Mouse (Mus musculus): ENCODE measurements around the gene Tssk4. TPM values are rescaled to one million over a fixed set of nuclear protein-coding genes. Genes with fewer than 3 reads are reported as not detected.

Gene Tssk4
- polyA plus RNA-seq, 1 experiment from 2014 or later, result 0.77 TPM

- Histone ChIP-seq H3K4me2 (ENCODE audit: low read depth, severe bottlenecking) (no peak overlapping the region), H3K4me1 (ENCODE audit: control insufficient read depth, insufficient read depth, low read length) (no peaks in the 10 kb centered on the region), H3K27ac (replicated peaks; ENCODE audit: low read depth, low read length) (no peak overlapping the region), H3K9me3 (ENCODE audit: control insufficient read depth, low read length) (no peaks in the 10 kb centered on the region), H3K36me3 (ENCODE audit: control insufficient read depth, insufficient read depth, low read length) (no peaks in the 10 kb centered on the region), H3K27me3 (ENCODE audit: control insufficient read depth, insufficient read depth, low read length) (no peaks in the 10 kb centered on the region), H3K4me3 (ENCODE audit: low read depth, low read length) (no peak overlapping the region), H3K9ac (ENCODE audit: low read length) (no peak overlapping the region)
- WGBS, result 58% methylated on average over 2 of the region's 2 CpGs
- DNase-seq (ENCODE audit: low spot score) (no peak), ATAC-seq (ENCODE audit: insufficient number of reproducible peaks, low FRiP score, low TSS enrichment, low read depth) (no peak)
Observed at GRCm38 (mm10) chr14:55615876-55616275, 34.1 kb upstream of the Tssk4 start.

GRCm38 (mm10) chr14:55616844-55617243 lies 33.1 kb upstream of the Tssk4 start:
- WGBS, result 78% methylated on average over 2 of the region's 2 CpGs

GRCm38 (mm10) chr14:55617822-55618221 lies 32.2 kb upstream of the Tssk4 start, which contains the start of gene Rec8:
TSS of gene Rec8 (plus strand) at chr14:55618037.
- Histone ChIP-seq H3K36me3 (ENCODE audit: control insufficient read depth, insufficient read depth, low read length) (no peaks in the 10 kb centered on the region), H3K4me3 (ENCODE audit: low read depth, low read length) (peak within 1 kb of the TSS; percentile 14), H3K9ac (ENCODE audit: low read length) (0 out of 2 replicates have a peak within 1 kb of the TSS, but pooled peaks have one; percentile 1), H3K4me1 (ENCODE audit: control insufficient read depth, insufficient read depth, low read length) (no peaks in the 10 kb centered on the region), H3K27ac (replicated peaks; ENCODE audit: low read depth, low read length) (no peak within 1 kb of the TSS), H3K4me2 (ENCODE audit: low read depth, severe bottlenecking) (peak within 1 kb of the TSS; percentile 42), H3K27me3 (ENCODE audit: control insufficient read depth, insufficient read depth, low read length) (no peaks in the 10 kb centered on the region), H3K9me3 (ENCODE audit: control insufficient read depth, low read length) (no peaks in the 10 kb centered on the region)
- DNase-seq (ENCODE audit: low spot score) (peak; percentile 70), ATAC-seq (ENCODE audit: insufficient number of reproducible peaks, low FRiP score, low TSS enrichment, low read depth) (peak; percentile 86)
- WGBS, result 8% methylated on average over 21 of the region's 21 CpGs

More at GRCm38 (mm10) chr14:55616844-55617243, 33.1 kb upstream of the Tssk4 start:
- Histone ChIP-seq H3K27me3 (ENCODE audit: control insufficient read depth, insufficient read depth, low read length) (no peaks in the 10 kb centered on the region), H3K9ac (ENCODE audit: low read length) (no peak overlapping the region), H3K27ac (replicated peaks; ENCODE audit: low read depth, low read length) (no peak overlapping the region), H3K9me3 (ENCODE audit: control insufficient read depth, low read length) (no peaks in the 10 kb centered on the region), H3K4me2 (ENCODE audit: low read depth, severe bottlenecking) (no peak overlapping the region), H3K36me3 (ENCODE audit: control insufficient read depth, insufficient read depth, low read length) (no peaks in the 10 kb centered on the region), H3K4me3 (ENCODE audit: low read depth, low read length) (no peak overlapping the region), H3K4me1 (ENCODE audit: control insufficient read depth, insufficient read depth, low read length) (no peaks in the 10 kb centered on the region)
- ATAC-seq (ENCODE audit: insufficient number of reproducible peaks, low FRiP score, low TSS enrichment, low read depth) (no peak), DNase-seq (ENCODE audit: low spot score) (no peak)

DNA sequence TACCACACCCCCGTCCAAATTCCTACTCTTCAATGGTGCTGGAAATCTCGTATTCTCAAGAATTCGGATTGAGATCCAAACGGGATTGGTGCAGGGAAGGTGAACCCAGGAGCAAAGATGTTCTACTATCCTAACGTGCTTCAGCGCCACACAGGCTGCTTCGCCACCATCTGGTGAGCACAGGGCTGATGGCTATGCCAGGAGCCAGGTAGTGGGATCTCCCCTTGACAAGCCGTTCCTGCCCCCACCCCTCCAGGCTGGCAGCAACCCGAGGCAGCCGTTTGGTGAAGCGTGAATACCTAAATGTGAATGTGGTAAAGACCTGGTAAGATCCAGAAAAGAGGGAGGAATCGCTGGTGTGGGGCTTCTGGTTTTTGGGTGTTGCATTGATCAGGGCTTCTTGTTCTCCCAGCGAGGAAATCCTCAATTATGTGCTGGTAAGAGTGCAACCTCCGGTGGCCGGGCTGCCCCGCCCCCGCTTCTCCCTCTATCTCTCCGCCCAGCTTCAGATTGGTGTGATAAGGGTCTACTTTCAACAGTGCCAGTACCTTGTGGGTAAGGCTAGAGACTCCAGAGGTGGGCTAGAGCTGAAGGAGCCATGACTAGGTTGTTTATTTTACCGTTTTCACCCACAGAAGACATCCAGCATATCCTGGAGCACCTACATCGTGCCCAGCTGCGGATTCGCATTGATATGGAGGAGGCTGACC lies 31.3 kb upstream of the Tssk4 start:
- no peaks in the 10 kb centered on the region for H3K36me3 ChIP-seq (ENCODE audit: control insufficient read depth, insufficient read depth, low read length)
- H3K4me1 ChIP-seq (ENCODE audit: control insufficient read depth, insufficient read depth, low read length), result no peaks in the 10 kb centered on the region
- H3K4me2 ChIP-seq (ENCODE audit: low read depth, severe bottlenecking), result peak overlapping the region; percentile 42
- no peak for DNase-seq (ENCODE audit: low spot score)
- no peaks in the 10 kb centered on the region for H3K9me3 ChIP-seq (ENCODE audit: control insufficient read depth, low read length)
- H3K4me3 ChIP-seq (ENCODE audit: low read depth, low read length), result peak overlapping the region; percentile 14
- WGBS, result 41% methylated on average over 22 of the region's 22 CpGs
- no peak overlapping the region for H3K27ac ChIP-seq (replicated peaks; ENCODE audit: low read depth, low read length)
- H3K9ac ChIP-seq (ENCODE audit: low read length), result 0 out of 2 replicates have a peak overlapping the region, but pooled peaks have one; percentile 1
- no peak for ATAC-seq (ENCODE audit: insufficient number of reproducible peaks, low FRiP score, low TSS enrichment, low read depth)
- no peaks in the 10 kb centered on the region for H3K27me3 ChIP-seq (ENCODE audit: control insufficient read depth, insufficient read depth, low read length)

DNA sequence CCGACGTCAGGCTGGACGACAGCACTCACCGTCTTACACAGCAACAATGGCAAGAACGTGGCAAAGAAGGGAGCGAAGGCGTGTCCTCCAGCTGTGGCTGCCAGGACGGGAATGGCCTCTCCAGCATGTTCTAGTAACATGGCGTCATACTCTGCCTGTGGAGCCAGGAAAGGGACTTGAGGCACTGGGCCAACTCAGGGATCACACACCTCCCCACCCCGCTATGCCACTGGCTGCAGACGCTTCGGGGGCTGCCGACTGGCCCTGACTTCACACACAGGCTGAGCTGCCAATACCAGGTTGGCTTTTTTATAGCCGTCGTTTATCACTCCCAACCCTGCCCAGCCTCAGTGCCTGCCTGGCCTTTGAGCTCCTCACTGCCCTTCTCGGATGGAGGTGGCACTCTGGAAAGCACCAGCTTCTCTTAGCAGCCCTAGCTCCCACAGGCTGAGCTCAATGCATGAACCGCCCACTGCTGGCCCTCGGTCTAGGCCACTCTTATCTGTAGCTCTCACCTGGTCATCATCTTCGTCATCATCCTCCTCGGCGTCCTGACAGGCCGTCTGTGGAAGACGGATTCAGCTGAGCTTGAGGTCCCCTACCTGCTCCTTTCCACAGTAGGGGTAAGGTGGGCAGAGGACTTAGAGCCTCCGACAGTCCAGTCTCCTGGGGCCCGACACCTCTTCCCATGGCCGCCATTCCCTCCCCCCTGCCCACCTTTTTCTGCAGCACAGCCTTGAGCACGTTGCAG lies 21.7 kb upstream of the Tssk4 start:
- ATAC-seq (ENCODE audit: insufficient number of reproducible peaks, low FRiP score, low TSS enrichment, low read depth) (no peak), DNase-seq (ENCODE audit: low spot score) (no peak)
- no peak overlapping the region for H3K27ac ChIP-seq (replicated peaks; ENCODE audit: low read depth, low read length)
- H3K4me1 ChIP-seq (ENCODE audit: control insufficient read depth, insufficient read depth, low read length), result no peaks in the 10 kb centered on the region
- H3K9me3 ChIP-seq (ENCODE audit: control insufficient read depth, low read length), result no peaks in the 10 kb centered on the region
- no peak overlapping the region for H3K9ac ChIP-seq (ENCODE audit: low read length)
- peaks cover 42% of the 10 kb centered on the region for H3K36me3 ChIP-seq (ENCODE audit: control insufficient read depth, insufficient read depth, low read length)
- H3K4me2 ChIP-seq (ENCODE audit: low read depth, severe bottlenecking), result no peak overlapping the region
- H3K4me3 ChIP-seq (ENCODE audit: low read depth, low read length), result no peak overlapping the region
- no peaks in the 10 kb centered on the region for H3K27me3 ChIP-seq (ENCODE audit: control insufficient read depth, insufficient read depth, low read length)
- 78% methylated on average over 27 of the region's 27 CpGs for WGBS

DNA sequence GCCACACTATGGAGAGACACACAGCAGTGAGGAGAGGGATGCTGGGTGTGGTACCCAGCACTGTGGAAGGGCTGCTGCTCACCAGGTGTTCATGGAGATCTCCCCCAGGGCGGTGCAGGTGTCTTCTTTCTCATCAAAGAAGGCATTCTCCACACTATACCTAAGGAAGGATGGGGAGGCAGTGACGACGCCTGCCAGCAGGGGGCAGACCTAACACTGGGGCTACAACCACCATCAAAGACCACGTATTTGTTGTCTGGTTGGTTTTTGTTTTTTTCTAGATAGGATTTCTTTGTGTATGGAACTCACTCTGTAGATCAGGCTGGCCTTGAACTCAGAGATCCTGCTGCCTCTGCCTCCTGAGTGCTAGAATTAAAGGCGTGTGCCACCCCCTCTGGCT lies 20.7 kb upstream of the Tssk4 start:
- H3K9me3 ChIP-seq (ENCODE audit: control insufficient read depth, low read length), result no peaks in the 10 kb centered on the region
- H3K4me3 ChIP-seq (ENCODE audit: low read depth, low read length), result no peak overlapping the region
- no peaks in the 10 kb centered on the region for H3K27me3 ChIP-seq (ENCODE audit: control insufficient read depth, insufficient read depth, low read length)
- H3K4me1 ChIP-seq (ENCODE audit: control insufficient read depth, insufficient read depth, low read length), result no peaks in the 10 kb centered on the region
- WGBS, result 57% methylated on average over 5 of the region's 5 CpGs
- no peak overlapping the region for H3K4me2 ChIP-seq (ENCODE audit: low read depth, severe bottlenecking)
- no peak overlapping the region for H3K27ac ChIP-seq (replicated peaks; ENCODE audit: low read depth, low read length)
- no peak for ATAC-seq (ENCODE audit: insufficient number of reproducible peaks, low FRiP score, low TSS enrichment, low read depth)
- peak; percentile 42 for DNase-seq (ENCODE audit: low spot score)
- peaks cover 42% of the 10 kb centered on the region for H3K36me3 ChIP-seq (ENCODE audit: control insufficient read depth, insufficient read depth, low read length)
- no peak overlapping the region for H3K9ac ChIP-seq (ENCODE audit: low read length)

GRCm38 (mm10) chr14:55634874-55635522 lies 15.0 kb upstream of the Tssk4 start:
- peak; percentile 76 for ATAC-seq (ENCODE audit: insufficient number of reproducible peaks, low FRiP score, low TSS enrichment, low read depth)

DNA sequence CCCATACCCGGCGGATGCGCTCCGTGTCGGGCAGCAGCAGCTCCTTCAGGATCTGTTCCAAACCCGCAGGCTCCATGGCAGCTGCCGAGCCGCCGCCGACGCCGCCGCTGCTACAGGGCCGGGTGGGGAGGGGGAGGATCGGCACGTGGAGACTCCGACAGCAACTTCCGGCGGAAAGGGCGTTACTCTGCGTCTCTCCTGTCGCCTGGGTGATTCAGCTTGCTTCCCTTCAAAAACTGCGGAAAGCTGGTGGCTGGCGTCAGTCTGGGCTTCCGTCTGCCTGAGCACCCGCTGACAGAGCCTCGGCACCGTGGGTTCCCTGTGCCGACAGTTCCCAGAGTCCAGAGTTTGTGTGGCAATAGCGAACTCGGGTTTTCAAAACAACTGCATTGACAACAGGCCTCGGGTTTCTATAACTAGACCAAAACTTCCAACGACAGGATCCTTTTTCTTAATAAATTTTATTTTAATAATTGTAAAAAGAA lies 14.4 kb upstream of the Tssk4 start, which contains the start of gene Ipo4:
TSS of gene Ipo4 (minus strand) at position 435 of the 485 bp plus-strand sequence.
- Histone ChIP-seq H3K4me3 (ENCODE audit: low read depth, low read length) (peak within 1 kb of the TSS; percentile 74), H3K4me1 (ENCODE audit: control insufficient read depth, insufficient read depth, low read length) (peaks cover 4% of the 10 kb centered on the region; the same call in 1 of the 2 replicates), H3K4me2 (ENCODE audit: low read depth, severe bottlenecking) (peak within 1 kb of the TSS; percentile 96), H3K36me3 (ENCODE audit: control insufficient read depth, insufficient read depth, low read length) (peaks cover 21% of the 10 kb centered on the region), H3K9ac (ENCODE audit: low read length) (peak within 1 kb of the TSS; percentile 75), H3K27me3 (ENCODE audit: control insufficient read depth, insufficient read depth, low read length) (no peaks in the 10 kb centered on the region), H3K27ac (replicated peaks; ENCODE audit: low read depth, low read length) (no peak within 1 kb of the TSS), H3K9me3 (ENCODE audit: control insufficient read depth, low read length) (no peaks in the 10 kb centered on the region)
- ATAC-seq (ENCODE audit: insufficient number of reproducible peaks, low FRiP score, low TSS enrichment, low read depth) (peak; percentile 74), DNase-seq (ENCODE audit: low spot score) (peak; percentile 91)
- WGBS, result 2% methylated on average over 33 of the region's 33 CpGs

More at GRCm38 (mm10) chr14:55634874-55635522, 15.0 kb upstream of the Tssk4 start:
- peaks cover 24% of the 10 kb centered on the region for H3K36me3 ChIP-seq (ENCODE audit: control insufficient read depth, insufficient read depth, low read length)
- peaks cover 4% of the 10 kb centered on the region; the same call in 1 of the 2 replicates for H3K4me1 ChIP-seq (ENCODE audit: control insufficient read depth, insufficient read depth, low read length)
- no peak overlapping the region for H3K27ac ChIP-seq (replicated peaks; ENCODE audit: low read depth, low read length)
- peak overlapping the region; percentile 74 for H3K4me3 ChIP-seq (ENCODE audit: low read depth, low read length)
- no peak for DNase-seq (ENCODE audit: low spot score)
- no peaks in the 10 kb centered on the region for H3K9me3 ChIP-seq (ENCODE audit: control insufficient read depth, low read length)
- H3K4me2 ChIP-seq (ENCODE audit: low read depth, severe bottlenecking), result peak overlapping the region; percentile 96
- H3K9ac ChIP-seq (ENCODE audit: low read length), result peak overlapping the region; percentile 75
- 3% methylated on average over 23 of the region's 23 CpGs for WGBS
- H3K27me3 ChIP-seq (ENCODE audit: control insufficient read depth, insufficient read depth, low read length), result no peaks in the 10 kb centered on the region
